Comparison of ENCODE assay signal across 8 mouse cellular contexts in the genomic region with DNA sequence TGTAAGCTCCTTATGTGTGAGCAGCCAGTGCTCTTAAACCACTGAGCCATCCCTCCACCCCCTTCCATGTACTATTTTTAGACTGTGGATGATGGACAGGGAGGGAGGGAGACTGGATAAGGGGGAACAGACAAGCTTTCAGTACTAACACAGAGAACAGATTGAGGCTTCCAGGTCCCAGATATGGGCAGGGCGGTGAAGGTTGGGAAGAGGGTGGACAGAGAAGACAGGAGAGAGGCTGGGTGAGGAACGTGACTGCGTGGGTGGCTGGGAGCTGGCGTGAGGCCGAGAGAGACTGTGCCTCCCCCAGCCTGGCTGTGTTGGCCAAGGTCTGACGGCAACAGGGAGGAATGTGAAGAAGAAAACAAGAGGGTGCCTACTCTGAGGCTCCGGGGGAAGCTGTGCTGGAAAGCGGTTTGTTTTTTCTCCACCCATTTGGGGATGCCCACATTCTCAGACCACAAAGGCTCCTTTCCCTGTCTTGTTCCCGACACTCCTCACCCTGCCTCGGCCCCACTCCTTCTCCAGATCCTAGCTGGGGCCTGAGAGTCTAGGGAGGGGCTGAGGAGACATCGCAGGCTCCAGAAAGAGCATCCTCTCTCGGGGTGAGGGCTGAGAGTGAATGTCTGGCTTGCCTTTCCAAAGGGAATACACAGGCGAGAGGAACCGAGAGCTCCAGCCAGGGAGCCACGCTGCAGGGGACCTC. TPM values are rescaled to one million over a fixed set of nuclear protein-coding genes. Genes with fewer than 3 reads are reported as not detected.
A peak's percentile ranks its signal among the peaks of the same experiment; 100 is the strongest.
DNase-seq lines count a peak whose midpoint lies in the region; ATAC-seq and TF ChIP-seq lines count a peak whose summit lies in the region.

No protein-coding gene starts in this region.

- H3K4me1 ChIP-seq in hindbrain, embryonic 16.5 days (ENCODE audit: control insufficient read depth, insufficient read depth, low read depth, low read length): no peaks in the 10 kb centered on the region

- ATAC-seq in hindbrain, embryonic 16.5 days: peak; percentile 43; the same call in 1 of the 2 replicates

- H3ac ChIP-seq in myocyte (ENCODE audit: control insufficient read depth, insufficient read length): no peak overlapping the region

- H3K4me3 ChIP-seq in hindbrain, embryonic 16.5 days (ENCODE audit: low read length): no peak overlapping the region
- no peak overlapping the region for H3K4me3 ChIP-seq in myocyte

- no peak for TF ChIP-seq POLR2A in brain, embryonic 14.5 days (IDR thresholded peaks at IDR 0.05; ENCODE audit: borderline replicate concordance, extremely low read depth, insufficient read depth, insufficient read length, poor library complexity, severe bottlenecking)
- peak; percentile 29 for TF ChIP-seq POLR2A in myocyte (IDR thresholded peaks at IDR 0.05; ENCODE audit: insufficient read length, low read depth)

- H3K9me3 ChIP-seq in hindbrain, embryonic 16.5 days (ENCODE audit: control insufficient read depth, low read length): no peaks in the 10 kb centered on the region

- H3K9ac ChIP-seq in hindbrain, embryonic 16.5 days (ENCODE audit: low read depth, low read length): no peak overlapping the region

- 42% methylated on average over 15 of the region's 15 CpGs for WGBS in hindbrain, embryonic 16.5 days

- peak overlapping the region; percentile 32; the same call in 1 of the 2 replicates for H3K27ac ChIP-seq in hindbrain, embryonic 16.5 days (ENCODE audit: low read depth, low read length)

- peak overlapping the region; percentile 11; the same call in 1 of the 2 replicates for H3K4me2 ChIP-seq in hindbrain, embryonic 16.5 days (ENCODE audit: low read length)
- peak overlapping the region; percentile 65 for H3K4me2 ChIP-seq in myocyte (ENCODE audit: low read depth)

- no peaks in the 10 kb centered on the region for H3K27me3 ChIP-seq in hindbrain, embryonic 16.5 days (replicated peaks; ENCODE audit: control insufficient read depth, insufficient read depth, low read length)
- H3K27me3 ChIP-seq in myocyte (ENCODE audit: control insufficient read depth, insufficient read depth, insufficient read length): no peaks in the 10 kb centered on the region

- peak; percentile 76 for DNase-seq in MN1 (ENCODE audit: low spot score)
- peak; percentile 67 for DNase-seq in brain, embryonic 14.5 days (ENCODE audit: low read depth)
- peak; percentile 62 to 77 for DNase-seq in frontal cortex, postnatal 25 days (ENCODE audit: low spot score in 2 of 2)
- DNase-seq in left cerebral cortex, adult 18-20 months (ENCODE audit: low spot score in 2 of 2): peak; percentile 81 to 88
- DNase-seq in urinary bladder, postnatal 14 days (ENCODE audit: low spot score): peak; percentile 85
- DNase-seq in thymus, postnatal 25 days: no peak

- H3K79me2 ChIP-seq in myocyte (ENCODE audit: control insufficient read depth, insufficient read depth): no peaks in the 10 kb centered on the region

- no peak for TF ChIP-seq CTCF in brain, embryonic 14.5 days (IDR thresholded peaks at IDR 0.05; ENCODE audit: borderline replicate concordance, extremely low read depth, insufficient read depth, insufficient read length)

- H3K36me3 ChIP-seq in hindbrain, embryonic 16.5 days (ENCODE audit: control insufficient read depth, insufficient read depth, low read length): no peaks in the 10 kb centered on the region
- H3K36me3 ChIP-seq in myocyte (ENCODE audit: control insufficient read depth, insufficient read depth): no peaks in the 10 kb centered on the region

TF ChIP-seq in myocyte, 11 proteins besides CTCF, POLR2A, EP300 and RAD21:
- TF ChIP-seq POLR2AphosphoS2 (IDR thresholded peaks at IDR 0.05; ENCODE audit: insufficient read length, low read depth): no peak
- TF ChIP-seq MYOD1 (IDR thresholded peaks at IDR 0.05; ENCODE audit: control insufficient read depth in 1 of 3, insufficient read length in 2 of 3, low read depth in 2 of 3): peak in 1 of 3 experiments; percentile 47
- TF ChIP-seq MYOG (IDR thresholded peaks at IDR 0.05; ENCODE audit: control insufficient read depth in 1 of 3, insufficient read depth in 1 of 3, insufficient read length in 2 of 3, low read depth in 2 of 3): peak in 1 of 3 experiments; percentile 50

RNA-seq across cellular contexts. Expression of a gene that starts 2.3 kb away (rescaled TPM):
- 0.06 and 0.18 TPM in 2 replicates for polyA plus RNA-seq in brain, embryonic 14.5 days (2012; rRNA removed)
- 0.19 and 0.28 TPM in 2 replicates for polyA plus RNA-seq in hindbrain, embryonic 16.5 days (2015; fragmentation: Nextera tagmentation; extraction: Ambion mirVana)
- 1 to 10 TPM in 1 of 2 experiments, under 1 TPM in 1; 1.00 to 1.7 TPM for total RNA-seq in left cerebral cortex, adult 18-20 months (2021)
- 55.4 TPM for polyA plus RNA-seq in myocyte (2012; fragmentation: generic; extraction: Trizol)

RNA-seq across cellular contexts. Expression of a gene that starts 16.6 kb away (rescaled TPM):
- 0.98 and 1.2 TPM in 2 replicates for polyA plus RNA-seq in brain, embryonic 14.5 days (2012; rRNA removed)
- polyA plus RNA-seq in hindbrain, embryonic 16.5 days (2015; fragmentation: Nextera tagmentation; extraction: Ambion mirVana): 0.94 and 1.1 TPM in 2 replicates
- total RNA-seq in left cerebral cortex, adult 18-20 months (2021): under 1 TPM; 0.44 to 0.84 TPM
- 0.07 TPM for polyA plus RNA-seq in myocyte (2012; fragmentation: generic; extraction: Trizol)

RNA-seq across cellular contexts. Expression of a gene that starts 17.7 kb away (rescaled TPM):
- polyA plus RNA-seq in brain, embryonic 14.5 days (2012; rRNA removed): 0.06 TPM in 1 of 2 replicates, not detected in the other
- 0.11 and 0.12 TPM in 2 replicates for polyA plus RNA-seq in hindbrain, embryonic 16.5 days (2015; fragmentation: Nextera tagmentation; extraction: Ambion mirVana)
- not detected for total RNA-seq in left cerebral cortex, adult 18-20 months (2021)
- polyA plus RNA-seq in myocyte (2012; fragmentation: generic; extraction: Trizol): not detected

RNA-seq across cellular contexts. Expression of a gene that starts 32.7 kb away (rescaled TPM):
- 11.5 and 18.4 TPM in 2 replicates for polyA plus RNA-seq in brain, embryonic 14.5 days (2012; rRNA removed)
- 5.8 and 6.3 TPM in 2 replicates for polyA plus RNA-seq in hindbrain, embryonic 16.5 days (2015; fragmentation: Nextera tagmentation; extraction: Ambion mirVana)
- 10 to 100 TPM; 14.2 to 16.2 TPM for total RNA-seq in left cerebral cortex, adult 18-20 months (2021)
- 8.8 TPM for polyA plus RNA-seq in myocyte (2012; fragmentation: generic; extraction: Trizol)

RNA-seq across cellular contexts. Expression of a gene that starts 33.0 kb away (rescaled TPM):
- polyA plus RNA-seq in brain, embryonic 14.5 days (2012; rRNA removed): 17.4 and 33.8 TPM in 2 replicates
- 16.4 and 21.2 TPM in 2 replicates for polyA plus RNA-seq in hindbrain, embryonic 16.5 days (2015; fragmentation: Nextera tagmentation; extraction: Ambion mirVana)
- 10 to 100 TPM; 10.1 to 13.7 TPM for total RNA-seq in left cerebral cortex, adult 18-20 months (2021)
- 11.1 TPM for polyA plus RNA-seq in myocyte (2012; fragmentation: generic; extraction: Trizol)

Comparison
In these comparisons a context has a peak if more than half of its experiments do, and no peak if none do; other contexts are left out.
1. RNA of a gene that starts 2.3 kb away (polyA plus RNA-seq): 55.4 TPM in myocyte (single experiment); 0.19 to 0.28 TPM in hindbrain, embryonic 16.5 days and 0.06 to 0.18 TPM in brain, embryonic 14.5 days; every median in the first group is over 10 times any median in the second.